Mouse (Mus musculus): ENCODE results near the gene Epb41l1. TPM values are rescaled to one million over a fixed set of nuclear protein-coding genes. Genes with fewer than 3 reads are reported as not detected.

Gene Epb41l1
- polyA plus RNA-seq, 1 experiment from 2014 or later: 4.0 TPM

DNA sequence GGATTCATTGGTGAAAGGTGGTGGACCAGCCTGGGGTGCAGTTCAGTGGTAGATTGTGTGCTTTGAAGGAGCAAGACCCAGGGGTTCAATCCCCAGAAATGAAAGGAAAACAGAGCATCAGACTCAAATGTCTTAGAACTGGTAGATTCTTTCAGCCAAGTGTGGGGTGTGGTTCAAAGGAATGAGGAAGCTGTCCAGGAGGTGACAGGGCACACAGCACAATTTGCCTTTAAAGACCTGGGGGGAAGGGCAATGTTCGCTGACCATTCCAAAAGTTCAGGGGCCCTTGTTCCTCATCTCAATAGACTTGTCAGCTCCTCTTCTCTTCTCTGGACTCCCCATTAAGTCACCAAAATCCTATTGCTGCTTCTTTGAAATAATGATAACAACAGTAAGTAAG lies 3.5 kb upstream of the Epb41l1 start:
- DNase-seq (ENCODE audit: low spot score) (no peak), ATAC-seq (ENCODE audit: low read depth) (no peak)
- Histone ChIP-seq H3K27ac (replicated peaks; ENCODE audit: low read depth, low read length) (no peak overlapping the region), H3K4me2 (ENCODE audit: low read depth, low read length) (no peak overlapping the region), H3K4me1 (ENCODE audit: control insufficient read depth, insufficient read depth, low read length) (peaks cover 12% of the 10 kb centered on the region), H3K9me3 (ENCODE audit: control insufficient read depth, low read length) (no peaks in the 10 kb centered on the region), H3K4me3 (ENCODE audit: low read depth, low read length) (no peak overlapping the region), H3K9ac (ENCODE audit: low read depth, low read length) (no peak overlapping the region), H3K27me3 (replicated peaks; ENCODE audit: control insufficient read depth, insufficient read depth, low read length) (peaks cover 15% of the 10 kb centered on the region), H3K36me3 (ENCODE audit: control insufficient read depth, insufficient read depth, low read length) (no peaks in the 10 kb centered on the region)
- WGBS: 29% methylated on average over 1 of the region's 1 CpGs

DNA sequence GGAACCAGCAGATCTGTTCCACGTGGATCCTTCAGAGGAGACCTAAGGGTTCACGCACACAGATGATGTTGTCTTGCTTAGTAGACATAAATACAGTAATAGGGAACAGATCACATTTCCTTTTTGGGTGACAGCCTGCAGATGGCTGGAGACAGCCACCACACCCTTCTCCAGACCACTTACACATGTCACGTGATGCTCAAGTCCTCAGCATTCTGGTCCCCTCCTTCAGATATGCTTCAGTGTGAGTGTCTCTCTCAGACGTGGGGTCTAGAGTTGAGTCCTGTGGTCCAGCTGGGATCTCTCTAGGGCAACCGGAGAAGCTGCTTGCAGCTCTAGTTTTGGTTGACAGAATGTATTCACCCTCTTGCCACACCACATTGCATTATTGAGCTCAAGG lies 2.2 kb upstream of the Epb41l1 start:
- WGBS: 72% methylated on average over 5 of the region's 5 CpGs
- DNase-seq (ENCODE audit: low spot score): no peak
- Histone ChIP-seq H3K9ac (ENCODE audit: low read depth, low read length) (no peak overlapping the region), H3K36me3 (ENCODE audit: control insufficient read depth, insufficient read depth, low read length) (no peaks in the 10 kb centered on the region), H3K4me1 (ENCODE audit: control insufficient read depth, insufficient read depth, low read length) (peaks cover 15% of the 10 kb centered on the region), H3K4me3 (ENCODE audit: low read depth, low read length) (no peak overlapping the region), H3K27me3 (replicated peaks; ENCODE audit: control insufficient read depth, insufficient read depth, low read length) (peaks cover 24% of the 10 kb centered on the region), H3K4me2 (ENCODE audit: low read depth, low read length) (no peak overlapping the region), H3K9me3 (ENCODE audit: control insufficient read depth, low read length) (no peaks in the 10 kb centered on the region), H3K27ac (replicated peaks; ENCODE audit: low read depth, low read length) (no peak overlapping the region)
- ATAC-seq (ENCODE audit: low read depth): no peak

DNA sequence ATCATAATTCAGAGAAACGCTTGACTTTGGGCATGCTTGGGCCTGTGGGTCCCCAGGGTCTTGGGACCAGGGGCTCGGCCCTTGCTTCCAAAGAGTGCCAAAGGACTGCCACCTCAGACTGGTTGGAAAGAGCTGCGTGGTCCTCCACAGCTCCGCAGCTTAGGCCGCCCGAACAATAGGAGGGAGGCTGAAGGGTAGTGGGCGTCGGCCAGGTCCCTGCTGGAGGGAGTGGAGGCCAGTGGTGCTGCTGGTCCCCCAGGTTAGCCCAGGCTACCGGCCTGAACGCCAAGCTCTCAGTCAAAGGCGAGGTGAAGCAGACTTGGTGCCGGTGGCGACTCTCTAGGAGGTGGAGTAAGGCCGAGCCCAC lies 399 bp upstream of the Epb41l1 start:
- WGBS: 10% methylated on average over 11 of the region's 14 CpGs

DNA sequence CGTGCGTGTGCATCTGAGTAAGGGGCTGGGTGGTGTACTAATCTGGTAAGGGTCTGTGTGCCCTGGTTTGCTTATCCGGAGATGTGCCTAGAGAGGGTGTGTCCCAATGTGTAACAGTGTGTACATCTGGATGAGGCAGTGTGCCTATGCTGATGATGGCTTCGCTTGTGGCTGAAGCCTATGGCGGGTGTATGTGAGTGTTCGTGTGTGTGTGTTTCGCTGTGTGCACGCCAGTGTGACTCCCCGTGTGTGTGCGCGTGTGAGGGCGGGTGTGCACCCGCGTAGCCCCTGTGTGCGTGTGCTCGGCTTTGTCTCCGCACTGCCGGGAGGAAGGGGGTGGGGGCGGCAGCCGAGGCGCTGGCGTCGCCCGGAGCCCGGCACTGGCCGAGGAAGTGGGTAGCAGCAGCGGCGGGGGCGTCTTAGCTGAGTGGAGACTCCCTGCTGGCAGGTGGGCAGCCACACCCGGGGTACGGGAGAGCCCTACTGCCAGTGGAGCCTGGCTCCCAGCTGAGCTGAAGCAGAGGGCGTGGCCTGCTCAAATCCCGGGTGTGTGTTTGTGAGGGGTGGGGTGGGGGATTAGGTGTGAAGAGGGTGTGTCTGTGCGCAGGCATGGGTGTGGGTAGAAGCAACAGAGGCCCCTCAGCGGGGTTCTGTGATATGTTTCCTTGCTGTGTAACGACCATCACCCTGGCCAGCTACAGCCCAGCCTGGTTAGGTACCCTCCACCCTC lies 837 bp downstream of the Epb41l1 start:
- Histone ChIP-seq H3K4me3 (ENCODE audit: low read depth, low read length) (peak overlapping the region; percentile 68), H3K4me2 (ENCODE audit: low read depth, low read length) (peak overlapping the region; percentile 96), H3K27me3 (replicated peaks; ENCODE audit: control insufficient read depth, insufficient read depth, low read length) (peaks cover 31% of the 10 kb centered on the region), H3K4me1 (ENCODE audit: control insufficient read depth, insufficient read depth, low read length) (peaks cover 15% of the 10 kb centered on the region), H3K27ac (replicated peaks; ENCODE audit: low read depth, low read length) (peak overlapping the region; percentile 46; the same call in 1 of the 2 replicates), H3K9ac (ENCODE audit: low read depth, low read length) (peak overlapping the region; percentile 73), H3K9me3 (ENCODE audit: control insufficient read depth, low read length) (no peaks in the 10 kb centered on the region), H3K36me3 (ENCODE audit: control insufficient read depth, insufficient read depth, low read length) (no peaks in the 10 kb centered on the region)
- ATAC-seq (ENCODE audit: low read depth): peak; percentile 79
- no peak for DNase-seq (ENCODE audit: low spot score)
- under 1% methylated on average over 31 of the region's 36 CpGs for WGBS

More for the DNA sequence above, 399 bp upstream of the Epb41l1 start:
- peak overlapping the region; percentile 73 for H3K9ac ChIP-seq (ENCODE audit: low read depth, low read length)
- peaks cover 31% of the 10 kb centered on the region for H3K27me3 ChIP-seq (replicated peaks; ENCODE audit: control insufficient read depth, insufficient read depth, low read length)
- peak overlapping the region; percentile 96 for H3K4me2 ChIP-seq (ENCODE audit: low read depth, low read length)
- ATAC-seq (ENCODE audit: low read depth) (peak; percentile 4; the same call in 1 of the 2 replicates), DNase-seq (ENCODE audit: low spot score) (no peak)
- H3K27ac ChIP-seq (replicated peaks; ENCODE audit: low read depth, low read length): no peak overlapping the region
- H3K4me1 ChIP-seq (ENCODE audit: control insufficient read depth, insufficient read depth, low read length): peaks cover 15% of the 10 kb centered on the region
- no peaks in the 10 kb centered on the region for H3K9me3 ChIP-seq (ENCODE audit: control insufficient read depth, low read length)
- H3K4me3 ChIP-seq (ENCODE audit: low read depth, low read length): peak overlapping the region; percentile 68
- H3K36me3 ChIP-seq (ENCODE audit: control insufficient read depth, insufficient read depth, low read length): no peaks in the 10 kb centered on the region

DNA sequence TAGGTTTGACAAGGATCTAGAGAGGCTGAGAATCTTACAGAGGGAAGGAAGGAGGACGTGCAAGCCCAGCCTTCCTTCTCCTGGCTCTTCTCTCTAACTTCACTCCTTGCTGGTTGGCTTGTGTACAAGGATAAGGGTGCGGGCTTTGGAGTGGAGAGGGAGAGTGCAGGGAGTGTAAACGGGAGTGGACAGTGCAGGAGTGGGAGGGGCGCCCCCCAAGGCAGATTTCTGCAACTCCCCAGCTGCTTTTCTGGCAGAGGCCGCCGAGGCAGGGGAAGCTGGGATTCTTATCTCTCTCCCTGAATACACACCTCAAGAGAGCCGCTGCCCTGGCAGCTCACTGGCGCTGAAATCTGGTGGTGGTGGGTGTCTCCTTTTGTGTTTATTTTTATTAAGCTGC lies 1.9 kb downstream of the Epb41l1 start:
- Histone ChIP-seq H3K4me1 (ENCODE audit: control insufficient read depth, insufficient read depth, low read length) (peaks cover 17% of the 10 kb centered on the region), H3K36me3 (ENCODE audit: control insufficient read depth, insufficient read depth, low read length) (no peaks in the 10 kb centered on the region), H3K4me2 (ENCODE audit: low read depth, low read length) (peak overlapping the region; percentile 96), H3K27me3 (replicated peaks; ENCODE audit: control insufficient read depth, insufficient read depth, low read length) (peaks cover 31% of the 10 kb centered on the region), H3K9me3 (ENCODE audit: control insufficient read depth, low read length) (no peaks in the 10 kb centered on the region), H3K27ac (replicated peaks; ENCODE audit: low read depth, low read length) (no peak overlapping the region), H3K4me3 (ENCODE audit: low read depth, low read length) (peak overlapping the region; percentile 68), H3K9ac (ENCODE audit: low read depth, low read length) (no peak overlapping the region)
- no peak for DNase-seq (ENCODE audit: low spot score)
- no peak for ATAC-seq (ENCODE audit: low read depth)
- WGBS: 16% methylated on average over 7 of the region's 8 CpGs

DNA sequence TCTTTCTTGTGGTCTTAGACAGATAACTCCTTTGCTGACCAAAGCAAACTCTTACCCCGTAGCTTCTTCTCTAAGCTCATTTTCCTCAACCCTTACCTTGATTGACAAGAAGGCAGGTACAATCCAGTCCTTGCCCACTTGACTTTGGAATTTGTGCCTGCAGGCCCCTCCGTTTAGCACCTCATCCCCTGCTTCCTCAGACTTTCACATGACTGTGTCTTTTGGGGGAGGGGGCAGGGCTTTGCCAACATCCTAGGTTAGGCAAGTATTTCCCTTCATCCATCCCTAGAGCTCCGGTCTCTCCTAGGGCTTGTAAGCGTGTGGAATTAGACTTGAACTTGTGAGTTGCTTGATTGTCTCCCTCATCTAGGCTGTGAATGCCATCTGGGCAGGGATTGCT lies 3.0 kb downstream of the Epb41l1 start:
- Histone ChIP-seq H3K36me3 (ENCODE audit: control insufficient read depth, insufficient read depth, low read length) (no peaks in the 10 kb centered on the region), H3K4me1 (ENCODE audit: control insufficient read depth, insufficient read depth, low read length) (peaks cover 17% of the 10 kb centered on the region), H3K4me2 (ENCODE audit: low read depth, low read length) (no peak overlapping the region), H3K4me3 (ENCODE audit: low read depth, low read length) (no peak overlapping the region), H3K27me3 (replicated peaks; ENCODE audit: control insufficient read depth, insufficient read depth, low read length) (peaks cover 28% of the 10 kb centered on the region), H3K27ac (replicated peaks; ENCODE audit: low read depth, low read length) (no peak overlapping the region), H3K9ac (ENCODE audit: low read depth, low read length) (no peak overlapping the region), H3K9me3 (ENCODE audit: control insufficient read depth, low read length) (no peaks in the 10 kb centered on the region)
- WGBS: 72% methylated on average over 4 of the region's 4 CpGs
- no peak for DNase-seq (ENCODE audit: low spot score)
- ATAC-seq (ENCODE audit: low read depth): no peak

DNA sequence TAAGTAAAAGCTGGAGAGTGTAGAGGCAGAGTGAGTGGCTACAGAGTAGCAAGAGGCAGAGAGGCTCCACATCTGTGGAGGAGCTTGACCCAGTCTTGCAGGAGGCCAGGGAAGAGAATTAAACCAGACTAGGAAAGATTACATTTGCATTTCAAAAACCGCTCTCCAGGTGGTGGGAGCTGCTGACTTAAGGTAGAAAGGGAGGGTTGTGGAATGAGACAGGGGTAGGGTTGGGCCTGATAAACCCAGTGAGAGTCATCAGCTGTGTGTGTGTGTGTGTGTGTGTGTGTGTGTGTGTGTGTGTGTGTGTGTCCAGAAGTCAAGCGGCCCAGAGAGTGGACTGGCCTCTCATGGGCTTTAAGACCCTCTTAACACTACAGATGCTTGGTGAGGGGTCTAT lies 4.9 kb downstream of the Epb41l1 start:
- Histone ChIP-seq H3K9ac (ENCODE audit: low read depth, low read length) (no peak overlapping the region), H3K27me3 (replicated peaks; ENCODE audit: control insufficient read depth, insufficient read depth, low read length) (peaks cover 24% of the 10 kb centered on the region), H3K4me2 (ENCODE audit: low read depth, low read length) (no peak overlapping the region), H3K4me1 (ENCODE audit: control insufficient read depth, insufficient read depth, low read length) (peaks cover 22% of the 10 kb centered on the region), H3K27ac (replicated peaks; ENCODE audit: low read depth, low read length) (no peak overlapping the region), H3K36me3 (ENCODE audit: control insufficient read depth, insufficient read depth, low read length) (no peaks in the 10 kb centered on the region), H3K9me3 (ENCODE audit: control insufficient read depth, low read length) (no peaks in the 10 kb centered on the region), H3K4me3 (ENCODE audit: low read depth, low read length) (no peak overlapping the region)
- ATAC-seq (ENCODE audit: low read depth): no peak
- 20% methylated on average over 1 of the region's 2 CpGs for WGBS
- DNase-seq (ENCODE audit: low spot score): no peak

DNA sequence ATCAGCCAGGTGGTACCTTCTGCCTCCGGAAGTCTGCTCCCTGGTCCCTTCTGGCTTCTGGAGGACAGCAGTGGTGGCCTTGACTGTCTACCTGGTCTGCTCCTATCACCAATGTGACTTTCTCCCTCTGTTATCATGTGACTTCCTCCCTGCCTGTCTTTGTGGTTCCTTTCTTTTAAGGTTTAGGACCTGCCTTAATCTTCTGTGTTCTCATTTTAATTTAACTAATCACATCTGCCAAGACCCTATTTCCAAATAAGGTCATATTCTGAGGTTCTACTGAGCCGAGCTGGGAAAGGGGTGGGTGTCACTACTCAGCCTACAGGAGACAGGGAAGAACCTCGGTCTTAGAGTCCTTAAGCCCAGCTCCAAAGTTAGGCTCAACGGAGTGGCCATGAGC lies 5.4 kb downstream of the Epb41l1 start:
- no peak for DNase-seq (ENCODE audit: low spot score)
- ATAC-seq (ENCODE audit: low read depth): no peak
- Histone ChIP-seq H3K4me1 (ENCODE audit: control insufficient read depth, insufficient read depth, low read length) (peaks cover 23% of the 10 kb centered on the region), H3K4me3 (ENCODE audit: low read depth, low read length) (no peak overlapping the region), H3K27me3 (replicated peaks; ENCODE audit: control insufficient read depth, insufficient read depth, low read length) (peaks cover 24% of the 10 kb centered on the region), H3K4me2 (ENCODE audit: low read depth, low read length) (no peak overlapping the region), H3K9ac (ENCODE audit: low read depth, low read length) (no peak overlapping the region), H3K27ac (replicated peaks; ENCODE audit: low read depth, low read length) (no peak overlapping the region), H3K36me3 (ENCODE audit: control insufficient read depth, insufficient read depth, low read length) (no peaks in the 10 kb centered on the region), H3K9me3 (ENCODE audit: control insufficient read depth, low read length) (no peaks in the 10 kb centered on the region)
- WGBS: 63% methylated on average over 4 of the region's 4 CpGs

DNA sequence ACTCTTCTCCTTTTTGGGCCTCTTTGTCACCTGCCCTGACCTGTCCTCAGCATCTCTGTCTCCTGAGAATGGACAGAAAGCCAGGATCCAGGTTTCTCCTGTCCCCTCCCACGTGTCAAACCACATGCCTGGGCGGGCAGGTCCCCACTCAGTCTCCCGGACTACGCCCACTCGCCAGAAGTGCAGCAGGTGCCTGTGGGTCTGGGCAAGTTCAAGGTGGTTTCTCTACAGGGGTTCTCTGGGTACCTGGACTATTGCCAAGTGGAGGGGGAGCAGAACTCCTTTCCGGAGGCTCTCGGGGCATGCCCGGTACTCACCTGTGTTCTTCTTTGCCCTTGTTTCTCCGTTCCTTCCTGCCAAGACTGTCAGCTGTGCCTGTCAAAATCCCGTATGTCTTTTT lies 9.1 kb downstream of the Epb41l1 start:
- no peaks in the 10 kb centered on the region for H3K36me3 ChIP-seq (ENCODE audit: control insufficient read depth, insufficient read depth, low read length)
- peak; percentile 19; the same call in 1 of the 2 replicates for ATAC-seq (ENCODE audit: low read depth)
- no peak overlapping the region for H3K9ac ChIP-seq (ENCODE audit: low read depth, low read length)
- no peaks in the 10 kb centered on the region for H3K27me3 ChIP-seq (replicated peaks; ENCODE audit: control insufficient read depth, insufficient read depth, low read length)
- H3K9me3 ChIP-seq (ENCODE audit: control insufficient read depth, low read length): no peaks in the 10 kb centered on the region
- DNase-seq (ENCODE audit: low spot score): peak; percentile 44
- peaks cover 21% of the 10 kb centered on the region for H3K4me1 ChIP-seq (ENCODE audit: control insufficient read depth, insufficient read depth, low read length)
- 63% methylated on average over 10 of the region's 10 CpGs for WGBS
- H3K27ac ChIP-seq (replicated peaks; ENCODE audit: low read depth, low read length): peak overlapping the region; percentile 46; the same call in 1 of the 2 replicates
- H3K4me3 ChIP-seq (ENCODE audit: low read depth, low read length): no peak overlapping the region
- H3K4me2 ChIP-seq (ENCODE audit: low read depth, low read length): no peak overlapping the region
